Mouse (Mus musculus) ES-E14 (cell line): ENCODE measurements around the gene Nelfb.
"Not testable (repeated sequence)": the region's sequence is repeated elsewhere in the genome, so short reads cannot be mapped to it uniquely, and the experiment has no call there.

Source experiments
- HCFC1 ChIP-seq: IDR thresholded peaks from 2 replicates; pipeline ENCODE4 v1.6.1; 2012; ENCODE audit warnings: low read length, inconsistent platforms, borderline replicate concordance; ENCODE audit not compliant: insufficient read depth
- MAFK ChIP-seq: IDR thresholded peaks from 2 replicates; pipeline ENCODE4 v1.6.1; 2014; ENCODE audit warnings: mild to moderate bottlenecking, low read depth, low read length, inconsistent platforms; ENCODE audit not compliant: insufficient read depth

- TF ChIP-seq MAFK, HCFC1: not testable (repeated sequence)
Observed at GRCm38 (mm10) chr2:25256443-25257109, 45.3 kb upstream of the Nelfb start.
